Mouse (Mus musculus) midbrain, embryonic 15.5 days (tissue): ENCODE results near the gene Tmem131l. TPM values are rescaled to one million over a fixed set of nuclear protein-coding genes. Genes with fewer than 3 reads are reported as not detected.
A peak's percentile ranks its signal among the peaks of the same experiment; 100 is the strongest.

ENCODE experiments used
- ATAC-seq: fragments of 200-750 bp; cut with Nextera tagmentation; replicated peaks from 2 replicates; pipeline ENCODE4 v1.8.0; 2017; ENCODE audit warnings: moderate TSS enrichment
- H3K27ac ChIP-seq: fragments of 300-500 bp; sonication (generic); 2 replicates; pipeline ENCODE4 v1.5.1; 2015; ENCODE audit warnings: mild to moderate bottlenecking, inconsistent platforms
- H3K27me3 ChIP-seq: fragments of 300-500 bp; sonication (generic); replicated peaks from 2 replicates; pipeline ENCODE4 v1.6.1; 2015; ENCODE audit warnings: inconsistent platforms
- H3K36me3 ChIP-seq: fragments of 300-500 bp; sonication (generic); replicated peaks from 2 replicates; pipeline ENCODE4 v1.6.1; 2015; ENCODE audit warnings: inconsistent platforms
- H3K4me1 ChIP-seq: fragments of 300-500 bp; sonication (generic); 2 replicates; pipeline ENCODE4 v1.6.1; 2015; ENCODE audit warnings: inconsistent platforms
- H3K4me2 ChIP-seq: fragments of 300-500 bp; sonication (generic); 2 replicates; pipeline ENCODE4 v1.6.1; 2015; ENCODE audit warnings: inconsistent platforms, mild to moderate bottlenecking, moderate library complexity
- H3K4me3 ChIP-seq: fragments of 300-500 bp; sonication (generic); 2 replicates; pipeline ENCODE4 v1.5.1; 2015; ENCODE audit warnings: mild to moderate bottlenecking, inconsistent platforms
- H3K9ac ChIP-seq: fragments of 300-500 bp; sonication (generic); 2 replicates; pipeline ENCODE4 v1.6.1; 2015; ENCODE audit warnings: mild to moderate bottlenecking, inconsistent platforms
- H3K9me3 ChIP-seq: fragments of 300-500 bp; sonication (generic); 2 replicates; pipeline ENCODE4 v1.6.1; 2016; ENCODE audit warnings: inconsistent platforms
- WGBS: fragments of 180-500 bp; shearing (Covaris S2); methylation state at CpG from one replicate; pipeline ENCODE4 v1.1.7; 2015; ENCODE audit warnings: mixed read lengths; 5-methylcytosine and 5-hydroxymethylcytosine counted together
- polyA plus RNA-seq: library from polyadenylated mRNA; unstranded; fragments of >200 nt; fragmentation: Nextera tagmentation; extraction: Ambion mirVana; gene quantifications from 2 replicates; pipeline ENCODE4 v1.2.1, GENCODE M21; 2015

Tmem131l gene
- polyA plus RNA-seq, 1 experiment from 2014 or later: 70.7 TPM

- Histone ChIP-seq H3K9ac (no peak overlapping the region), H3K4me1 (peaks cover 52% of the 10 kb centered on the region), H3K4me3 (no peak overlapping the region), H3K36me3 (no peaks in the 10 kb centered on the region), H3K4me2 (no peak overlapping the region), H3K9me3 (no peaks in the 10 kb centered on the region), H3K27ac (no peak overlapping the region), H3K27me3 (no peaks in the 10 kb centered on the region)
- WGBS: 38% methylated on average over 5 of the region's 5 CpGs
- ATAC-seq: no peak
These were observed 42.4 kb downstream of the Tmem131l start for GRCm38 (mm10) chr3:83997563-83997962.

GRCm38 (mm10) chr3:83997036-83997435, 42.9 kb downstream of the Tmem131l start:
- Histone ChIP-seq H3K4me3 (no peak overlapping the region), H3K27me3 (no peaks in the 10 kb centered on the region), H3K9me3 (no peaks in the 10 kb centered on the region), H3K27ac (0 out of 2 replicates have a peak overlapping the region, but pooled peaks have one; percentile 4), H3K9ac (no peak overlapping the region), H3K4me1 (peaks cover 54% of the 10 kb centered on the region), H3K4me2 (no peak overlapping the region), H3K36me3 (no peaks in the 10 kb centered on the region)
- 63% methylated on average over 3 of the region's 3 CpGs for WGBS
- no peak; the same call in 1 of the 2 replicates for ATAC-seq

- no peak overlapping the region for H3K4me2 ChIP-seq
- H3K36me3 ChIP-seq: no peaks in the 10 kb centered on the region
- H3K4me1 ChIP-seq: peaks cover 55% of the 10 kb centered on the region
- H3K27ac ChIP-seq: no peak overlapping the region
- WGBS: 49% methylated on average over 6 of the region's 6 CpGs
- H3K27me3 ChIP-seq: no peaks in the 10 kb centered on the region
- H3K4me3 ChIP-seq: no peak overlapping the region
- ATAC-seq: no peak
- no peak overlapping the region for H3K9ac ChIP-seq
- no peaks in the 10 kb centered on the region for H3K9me3 ChIP-seq
These were observed 43.9 kb downstream of the Tmem131l start for GRCm38 (mm10) chr3:83996086-83996485.

- H3K4me1 ChIP-seq: peaks cover 55% of the 10 kb centered on the region
- no peaks in the 10 kb centered on the region for H3K27me3 ChIP-seq
- no peak overlapping the region for H3K27ac ChIP-seq
- no peaks in the 10 kb centered on the region for H3K36me3 ChIP-seq
- WGBS: 45% methylated on average over 9 of the region's 9 CpGs
- H3K9ac ChIP-seq: no peak overlapping the region
- no peak overlapping the region for H3K4me2 ChIP-seq
- H3K9me3 ChIP-seq: no peaks in the 10 kb centered on the region
- H3K4me3 ChIP-seq: no peak overlapping the region
- ATAC-seq: no peak
These were observed 44.6 kb downstream of the Tmem131l start for GRCm38 (mm10) chr3:83995254-83995830.

GRCm38 (mm10) chr3:83994217-83994839, 45.6 kb downstream of the Tmem131l start:
- no peaks in the 10 kb centered on the region for H3K27me3 ChIP-seq
- H3K27ac ChIP-seq: no peak overlapping the region
- no peaks in the 10 kb centered on the region for H3K36me3 ChIP-seq
- peak; percentile 57 for ATAC-seq
- H3K4me3 ChIP-seq: no peak overlapping the region
- H3K9me3 ChIP-seq: no peaks in the 10 kb centered on the region
- H3K9ac ChIP-seq: no peak overlapping the region
- peaks cover 62% of the 10 kb centered on the region for H3K4me1 ChIP-seq
- no peak overlapping the region for H3K4me2 ChIP-seq
- WGBS: 25% methylated on average over 8 of the region's 8 CpGs

GRCm38 (mm10) chr3:83993089-83993516, 46.9 kb downstream of the Tmem131l start:
- H3K9ac ChIP-seq: no peak overlapping the region
- 59% methylated on average over 8 of the region's 8 CpGs for WGBS
- no peaks in the 10 kb centered on the region for H3K36me3 ChIP-seq
- H3K4me2 ChIP-seq: no peak overlapping the region
- no peaks in the 10 kb centered on the region for H3K9me3 ChIP-seq
- no peaks in the 10 kb centered on the region for H3K27me3 ChIP-seq
- peaks cover 70% of the 10 kb centered on the region for H3K4me1 ChIP-seq
- peak overlapping the region; percentile 38; the same call in 1 of the 2 replicates for H3K27ac ChIP-seq
- ATAC-seq: 0 out of 2 replicates have a peak, but pooled peaks have one; percentile 9
- no peak overlapping the region for H3K4me3 ChIP-seq

GRCm38 (mm10) chr3:83991691-83992524, 48.1 kb downstream of the Tmem131l start:
- H3K27ac ChIP-seq: no peak overlapping the region
- no peaks in the 10 kb centered on the region for H3K36me3 ChIP-seq
- H3K4me2 ChIP-seq: no peak overlapping the region
- H3K4me3 ChIP-seq: no peak overlapping the region
- no peak for ATAC-seq
- H3K27me3 ChIP-seq: no peaks in the 10 kb centered on the region
- 93% methylated on average over 8 of the region's 8 CpGs for WGBS
- H3K4me1 ChIP-seq: peaks cover 65% of the 10 kb centered on the region
- H3K9ac ChIP-seq: no peak overlapping the region
- H3K9me3 ChIP-seq: no peaks in the 10 kb centered on the region

- Histone ChIP-seq H3K9me3 (no peaks in the 10 kb centered on the region), H3K9ac (no peak overlapping the region), H3K4me3 (no peak overlapping the region), H3K27ac (no peak overlapping the region), H3K27me3 (no peaks in the 10 kb centered on the region), H3K4me2 (no peak overlapping the region), H3K4me1 (peaks cover 66% of the 10 kb centered on the region), H3K36me3 (no peaks in the 10 kb centered on the region)
- 25% methylated on average over 4 of the region's 4 CpGs for WGBS
- ATAC-seq: no peak
These were observed 51.8 kb downstream of the Tmem131l start for GRCm38 (mm10) chr3:83988214-83988613.

GRCm38 (mm10) chr3:83987533-83988112, 52.4 kb downstream of the Tmem131l start:
- no peaks in the 10 kb centered on the region for H3K36me3 ChIP-seq
- H3K4me3 ChIP-seq: no peak overlapping the region
- H3K27me3 ChIP-seq: no peaks in the 10 kb centered on the region
- H3K9ac ChIP-seq: no peak overlapping the region
- H3K27ac ChIP-seq: no peak overlapping the region
- H3K4me2 ChIP-seq: no peak overlapping the region
- no peak for ATAC-seq
- no peaks in the 10 kb centered on the region for H3K9me3 ChIP-seq
- peaks cover 68% of the 10 kb centered on the region for H3K4me1 ChIP-seq
- WGBS: 81% methylated on average over 8 of the region's 8 CpGs

- no peaks in the 10 kb centered on the region for H3K9me3 ChIP-seq
- 79% methylated on average over 3 of the region's 3 CpGs for WGBS
- H3K36me3 ChIP-seq: no peaks in the 10 kb centered on the region
- no peak overlapping the region for H3K4me3 ChIP-seq
- H3K4me1 ChIP-seq: peaks cover 67% of the 10 kb centered on the region
- H3K27me3 ChIP-seq: no peaks in the 10 kb centered on the region
- no peak overlapping the region for H3K9ac ChIP-seq
- no peak for ATAC-seq
- H3K27ac ChIP-seq: no peak overlapping the region
- H3K4me2 ChIP-seq: no peak overlapping the region
These were observed 53.2 kb downstream of the Tmem131l start for GRCm38 (mm10) chr3:83986740-83987139.

GRCm38 (mm10) chr3:83985426-83985825, 54.5 kb downstream of the Tmem131l start:
- no peak overlapping the region for H3K9ac ChIP-seq
- peak overlapping the region; percentile 1; the same call in 1 of the 2 replicates for H3K27ac ChIP-seq
- no peak overlapping the region for H3K4me2 ChIP-seq
- WGBS: 43% methylated on average over 6 of the region's 6 CpGs
- H3K4me1 ChIP-seq: peaks cover 80% of the 10 kb centered on the region
- no peaks in the 10 kb centered on the region for H3K27me3 ChIP-seq
- no peak for ATAC-seq
- H3K9me3 ChIP-seq: no peaks in the 10 kb centered on the region
- no peaks in the 10 kb centered on the region for H3K36me3 ChIP-seq
- no peak overlapping the region for H3K4me3 ChIP-seq

GRCm38 (mm10) chr3:83984379-83984778, 55.6 kb downstream of the Tmem131l start:
- no peak overlapping the region for H3K4me2 ChIP-seq
- H3K9ac ChIP-seq: no peak overlapping the region
- no peaks in the 10 kb centered on the region for H3K27me3 ChIP-seq
- WGBS: 26% methylated on average over 4 of the region's 4 CpGs
- peak overlapping the region; percentile 48; the same call in 1 of the 2 replicates for H3K27ac ChIP-seq
- H3K9me3 ChIP-seq: no peaks in the 10 kb centered on the region
- no peaks in the 10 kb centered on the region for H3K36me3 ChIP-seq
- no peak overlapping the region for H3K4me3 ChIP-seq
- peaks cover 84% of the 10 kb centered on the region for H3K4me1 ChIP-seq
- no peak for ATAC-seq
